Mouse (Mus musculus): ENCODE data around the gene Hivep3.

Hivep3 gene

DNA sequence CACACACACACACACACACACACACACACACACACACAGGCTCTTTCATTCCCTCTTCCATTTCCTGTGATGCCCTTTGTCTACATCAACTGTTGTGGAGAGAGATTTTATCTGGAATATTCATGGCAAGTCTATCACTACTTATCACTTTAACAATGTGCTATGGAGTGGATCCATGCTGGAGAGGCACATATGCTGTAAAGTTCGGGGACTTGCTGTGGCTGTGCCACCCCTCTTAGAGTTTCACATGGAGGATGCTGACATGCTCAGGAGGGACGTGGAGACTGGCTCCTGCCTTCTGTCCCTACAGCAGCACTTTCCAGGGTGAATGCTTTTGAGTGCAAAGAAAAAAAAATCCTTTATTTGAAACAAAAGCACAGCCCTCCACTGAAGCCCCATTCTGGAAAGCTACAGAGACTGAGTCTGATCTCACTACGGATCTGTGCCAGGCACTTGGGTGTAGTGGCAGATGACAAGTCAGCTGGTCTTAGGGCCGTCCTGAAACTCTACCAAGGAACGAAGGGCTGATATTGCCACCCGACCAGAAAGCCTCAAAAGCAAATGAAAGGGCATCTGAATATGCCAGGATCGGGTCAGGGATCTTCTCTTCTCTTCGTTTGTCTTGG is 143.1 kb downstream of the Hivep3 start:
- DNase-seq: peak; percentile 79

- DNase-seq: no peak
These were observed 144.6 kb downstream of the Hivep3 start for GRCm38 (mm10) chr4:119878218-119878617.

DNA sequence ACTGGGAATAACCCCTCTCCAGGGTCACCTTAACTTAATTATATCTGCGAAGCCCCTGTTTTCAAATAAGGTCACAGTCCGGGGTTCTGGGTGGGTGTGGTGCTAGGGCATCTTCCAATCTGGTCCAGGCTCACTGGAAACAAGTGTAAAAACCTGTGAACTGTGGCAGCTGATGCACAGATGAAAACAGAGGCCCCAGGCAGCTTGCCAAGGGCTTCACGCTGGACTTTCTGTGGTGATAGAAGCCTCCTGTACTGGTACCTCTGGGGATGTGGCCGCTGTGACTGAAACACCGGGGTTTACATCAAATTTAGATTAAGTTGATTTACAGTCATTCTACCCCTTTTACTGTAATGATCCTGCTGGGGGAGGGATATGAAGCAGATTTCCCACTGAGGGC is 146.1 kb downstream of the Hivep3 start:
- no peak for DNase-seq

DNA sequence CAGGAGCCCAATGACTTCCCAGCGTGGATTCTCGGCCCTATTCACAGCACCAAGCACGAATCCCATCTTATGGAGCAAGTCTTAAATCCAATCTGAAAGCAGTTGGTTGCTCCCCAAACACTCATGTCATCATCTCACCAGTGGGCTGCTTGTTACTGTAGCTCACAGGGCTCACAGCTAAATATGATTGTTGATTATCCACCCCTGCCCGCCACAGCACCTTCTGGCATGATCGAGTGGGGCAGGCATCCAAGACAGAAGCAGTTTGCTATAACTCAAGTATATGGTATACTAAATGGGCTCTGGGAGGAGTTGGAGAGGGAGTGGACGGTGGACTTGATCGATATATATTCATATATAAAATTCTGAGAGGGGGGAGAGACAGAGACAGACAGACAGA is 146.7 kb downstream of the Hivep3 start:
- DNase-seq: no peak

DNA sequence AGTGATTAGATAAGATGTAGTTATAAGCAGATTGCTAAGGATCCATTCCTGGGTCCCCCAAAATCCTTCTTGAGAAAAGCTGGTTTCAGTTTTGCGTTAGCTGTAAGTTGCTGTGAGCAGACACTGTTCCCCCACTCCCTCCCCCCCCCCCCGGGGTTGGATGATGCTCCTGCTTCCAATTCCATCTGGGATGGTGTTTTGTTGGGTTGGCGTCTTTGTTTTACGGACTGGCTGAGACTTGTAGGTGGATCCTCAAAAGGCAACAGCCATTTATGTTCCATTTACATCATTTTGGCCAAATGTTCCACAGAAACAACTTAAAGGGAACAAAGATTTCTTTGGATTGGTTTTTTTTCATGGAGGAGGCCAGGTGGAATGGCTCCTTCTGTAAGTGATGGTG is 147.7 kb downstream of the Hivep3 start:
- no peak for DNase-seq

DNA sequence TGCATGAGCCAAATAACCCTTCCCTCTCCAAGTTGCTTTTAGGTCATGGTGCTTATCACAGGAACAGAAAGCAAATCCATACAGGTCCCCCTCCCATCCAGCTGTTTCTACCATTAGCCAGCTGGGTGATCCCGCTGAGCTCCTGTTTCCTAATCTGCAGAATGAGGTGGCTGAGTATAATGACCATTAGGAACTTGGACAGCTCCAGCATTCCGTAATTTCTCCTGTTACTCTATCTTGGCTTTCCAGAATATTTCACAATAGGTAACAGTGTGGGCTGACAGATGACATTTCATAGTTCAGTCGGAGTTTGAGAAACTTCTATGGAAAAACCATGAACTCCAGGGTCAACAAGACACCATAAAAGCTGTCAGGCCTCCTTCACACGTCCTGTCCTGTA is 148.8 kb downstream of the Hivep3 start:
- DNase-seq: no peak

DNA sequence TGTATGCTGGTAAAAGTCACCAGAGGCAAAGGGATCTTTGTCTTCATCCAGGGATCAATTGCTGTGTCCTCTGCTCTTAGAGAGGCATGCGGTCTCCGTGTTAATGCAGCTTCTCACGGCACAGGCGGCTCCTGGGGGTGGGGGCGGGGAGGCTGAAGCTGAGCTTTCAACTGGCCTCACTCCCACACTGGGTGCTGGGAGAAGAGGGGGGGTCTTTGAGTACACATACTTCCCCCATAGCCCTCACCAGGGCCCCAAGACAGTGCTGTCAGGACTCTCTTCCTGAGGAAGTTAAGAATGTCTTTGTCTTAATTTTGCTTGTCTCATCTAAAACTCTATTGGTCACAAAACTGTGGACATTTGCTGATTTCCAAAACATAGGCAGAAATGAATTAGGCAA is 149.2 kb downstream of the Hivep3 start:
- DNase-seq: no peak

DNA sequence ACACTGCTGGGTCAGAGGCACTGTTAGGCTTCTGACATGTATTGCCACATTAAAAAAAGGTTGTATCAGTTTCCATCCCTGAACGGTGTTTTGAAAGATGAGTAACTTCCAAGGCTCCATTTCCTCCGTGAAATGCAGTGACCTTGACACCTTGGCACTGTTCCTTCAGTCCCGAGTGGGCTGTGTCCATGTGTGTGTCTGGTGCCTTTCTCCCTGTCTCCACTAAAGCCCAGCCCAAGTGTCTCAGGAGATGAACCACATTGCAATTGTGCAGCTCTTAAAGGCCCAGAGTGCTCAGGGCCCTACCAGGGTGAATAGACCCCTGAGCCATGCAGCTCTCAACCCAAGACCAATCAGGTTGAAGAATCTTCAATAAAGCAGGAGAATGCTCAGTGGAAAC is 153.0 kb downstream of the Hivep3 start:
- DNase-seq: no peak

DNA sequence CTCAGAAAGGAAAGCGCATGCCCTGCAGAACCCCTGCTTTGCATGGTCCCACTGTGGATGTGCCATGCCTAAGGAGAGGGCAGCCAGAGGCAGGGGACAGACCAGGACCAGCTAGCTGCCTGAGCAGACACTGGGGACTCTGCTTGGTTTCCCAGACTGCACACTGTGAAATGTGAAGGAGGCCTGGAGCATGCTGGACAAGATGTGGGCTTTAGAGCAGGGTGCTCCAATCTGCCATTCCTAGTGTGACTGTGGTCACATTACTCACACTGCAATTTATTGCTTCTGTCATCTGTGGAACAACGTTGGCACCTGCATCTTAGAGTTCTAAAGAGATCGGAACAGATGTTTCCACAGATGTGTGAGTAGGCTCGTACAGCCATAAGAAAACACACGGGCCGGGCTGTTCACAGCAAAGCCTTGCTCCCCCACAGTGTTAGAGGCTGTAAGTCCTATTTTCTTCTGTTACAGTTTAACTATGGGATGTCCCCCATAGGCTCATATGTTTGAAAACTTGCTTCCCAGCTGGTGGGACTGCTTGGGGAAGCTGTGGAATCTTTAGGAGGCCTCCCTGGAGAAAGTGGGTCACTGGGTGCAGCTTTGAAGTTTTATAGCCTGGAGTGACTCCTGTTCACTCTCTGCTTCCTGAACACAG is 154.1 kb downstream of the Hivep3 start:
- no peak for DNase-seq

- DNase-seq: no peak
These were observed 156.2 kb downstream of the Hivep3 start for GRCm38 (mm10) chr4:119889760-119890159.

DNA sequence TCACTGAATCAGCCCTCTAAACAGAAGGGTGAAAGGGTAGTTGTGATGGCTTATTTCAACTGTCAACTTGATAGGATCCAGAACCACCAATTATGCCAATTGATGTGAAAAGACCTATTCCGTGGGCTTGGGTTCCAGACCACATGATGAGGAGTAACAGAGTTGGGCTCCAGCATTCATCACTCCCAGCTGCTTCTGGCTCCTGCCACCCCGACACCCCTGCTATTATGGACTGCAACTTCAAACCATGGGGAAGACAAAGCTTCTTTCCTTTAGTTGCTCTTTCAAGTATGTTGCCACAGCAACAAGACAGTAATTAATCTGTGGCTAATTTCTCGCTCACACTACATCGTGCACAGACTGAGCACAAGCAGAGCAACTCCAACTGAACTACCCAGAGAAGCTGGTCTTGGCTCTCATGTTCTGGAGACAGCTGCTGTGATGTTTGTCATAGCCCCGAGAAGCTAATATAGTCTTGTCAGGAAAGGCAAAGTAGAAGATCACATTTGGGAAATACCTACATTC is 159.7 kb downstream of the Hivep3 start:
- no peak for DNase-seq

- no peak for DNase-seq
These were observed 161.3 kb downstream of the Hivep3 start for GRCm38 (mm10) chr4:119894797-119895458.

DNA sequence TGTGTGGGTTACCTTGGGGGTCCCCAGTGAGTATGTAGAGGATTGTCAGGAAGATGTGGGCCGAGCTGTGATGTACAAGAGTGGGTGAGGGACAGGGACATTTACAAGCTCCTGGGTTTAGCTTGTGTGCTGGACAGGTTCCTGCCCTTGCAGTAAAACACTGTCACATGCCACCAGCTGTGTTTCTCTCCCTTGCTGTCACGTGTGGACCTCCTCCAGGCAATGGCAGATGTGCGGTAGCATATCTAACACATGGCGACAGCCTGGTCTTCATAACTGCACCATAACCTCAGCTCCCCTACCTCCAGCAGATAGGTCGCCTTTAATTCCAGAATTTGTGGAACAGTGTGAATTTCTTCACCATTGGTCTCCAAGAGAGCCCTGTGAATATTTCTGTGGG is 161.9 kb downstream of the Hivep3 start:
- DNase-seq: no peak

- DNase-seq: no peak
These were observed 163.0 kb downstream of the Hivep3 start for GRCm38 (mm10) chr4:119896572-119896971.

GRCm38 (mm10) chr4:119897054-119897855 is 163.7 kb downstream of the Hivep3 start:
- DNase-seq: no peak

- peak; percentile 67 for DNase-seq
These were observed 168.2 kb downstream of the Hivep3 start for GRCm38 (mm10) chr4:119901556-119902491.

DNA sequence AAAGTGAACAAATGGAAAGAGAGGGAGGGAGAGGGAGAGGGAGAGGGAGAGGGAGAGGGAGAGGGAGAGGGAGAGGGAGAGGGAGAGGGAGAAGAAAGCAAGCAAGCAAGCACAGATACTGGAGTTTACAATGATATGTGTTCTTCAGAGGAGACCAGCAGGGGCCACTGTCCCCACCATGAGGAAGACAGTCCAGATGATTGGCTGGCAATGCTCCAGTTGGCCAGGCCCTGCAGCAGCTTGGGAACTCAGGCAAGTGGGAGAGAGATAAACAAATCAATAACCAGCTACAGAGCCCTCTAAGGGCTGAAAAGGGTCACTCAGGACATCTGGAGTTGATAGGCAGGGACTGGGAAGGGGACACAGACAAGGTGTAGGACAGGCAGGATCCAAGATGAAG is 169.7 kb downstream of the Hivep3 start:
- peak; percentile 53 for DNase-seq

DNA sequence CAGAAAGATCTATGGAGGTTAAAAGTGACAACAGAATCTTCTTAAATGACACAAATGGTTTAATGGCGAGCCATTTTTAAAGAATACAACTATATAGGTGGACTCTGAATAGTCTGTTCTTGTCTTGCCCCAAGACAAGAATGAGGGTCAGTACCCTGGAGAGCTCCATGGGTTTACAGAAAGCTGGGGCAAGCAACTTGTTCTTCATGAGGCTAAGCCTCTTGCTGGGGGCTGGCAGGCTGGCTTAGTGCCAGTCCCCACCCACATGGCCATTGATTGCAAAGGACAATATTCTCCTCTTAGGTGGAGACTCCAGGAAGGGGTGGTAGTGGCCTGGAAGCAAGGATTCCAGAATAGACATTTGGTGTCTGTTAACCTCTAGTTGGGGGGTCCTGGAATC is 170.2 kb downstream of the Hivep3 start:
- DNase-seq: no peak

DNA sequence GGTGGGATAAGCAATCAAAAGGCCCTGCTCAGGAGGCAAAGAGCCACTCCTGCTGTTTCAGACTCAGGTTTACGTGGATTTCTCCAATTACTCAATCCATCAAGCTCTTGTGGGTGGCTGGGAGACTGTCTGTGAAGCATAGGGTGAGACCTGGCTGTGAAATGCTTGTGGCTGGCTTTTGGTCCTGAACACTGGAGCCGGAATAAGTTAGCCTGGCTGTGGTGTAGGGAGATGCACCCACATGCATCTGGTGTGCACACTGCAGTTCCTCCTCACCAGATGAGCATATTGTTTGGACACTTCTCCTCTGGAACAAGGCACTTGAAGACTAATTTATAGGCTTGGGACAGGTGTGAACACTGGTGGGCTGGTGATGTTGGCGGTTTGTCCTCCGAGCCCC is 170.7 kb downstream of the Hivep3 start:
- no peak for DNase-seq

GRCm38 (mm10) chr4:119907106-119907505 is 173.5 kb downstream of the Hivep3 start:
- DNase-seq: no peak

DNA sequence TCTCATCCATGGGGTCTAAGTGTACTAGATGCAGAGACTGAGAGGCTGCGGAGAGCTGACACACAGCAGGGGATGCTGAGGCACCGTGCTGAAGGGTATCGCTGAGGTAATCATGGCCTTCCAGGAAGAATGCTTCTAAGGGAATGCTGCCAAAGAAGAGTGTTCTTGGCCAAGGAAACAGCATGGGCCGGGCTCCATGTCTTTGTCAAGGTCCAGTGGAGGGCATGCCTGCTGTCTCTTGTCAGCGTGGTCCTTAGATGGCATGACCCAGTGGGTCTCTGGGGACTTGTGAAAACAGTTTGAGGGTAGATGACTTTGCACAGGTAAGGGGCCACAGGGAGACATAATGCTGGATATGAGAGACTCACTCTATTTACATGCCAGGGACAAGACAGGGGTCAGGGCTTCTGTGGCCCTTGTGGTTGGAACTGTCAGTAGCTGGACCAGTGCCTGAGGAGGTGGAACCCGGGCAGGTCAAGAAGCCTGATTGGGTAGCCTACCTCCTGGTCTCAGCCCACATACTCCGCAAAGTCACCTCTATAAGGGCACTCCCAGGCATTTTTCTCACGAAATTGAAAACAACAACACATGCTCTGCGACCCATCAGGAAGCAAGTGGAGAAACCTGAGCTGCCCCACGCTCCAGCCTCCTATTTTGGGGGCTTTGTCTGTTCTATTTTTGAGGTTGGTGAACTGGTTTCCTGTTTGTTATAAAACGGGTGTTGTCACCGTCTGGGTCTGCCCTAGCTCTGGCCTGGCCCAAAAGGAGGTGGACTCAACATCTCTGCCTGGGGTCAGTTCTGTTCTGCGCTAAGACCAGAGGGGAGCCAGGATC is 177.7 kb downstream of the Hivep3 start:
- peak; percentile 81 for DNase-seq
